Mouse (Mus musculus) fibroblast of lung, adult 2 months (primary cell): ENCODE measurements at regions not wholly inside any gene's neighbourhood (a gene's known extent, or its start where the extent isn't known, plus 50 kb on each side); places are given as distances from the start of the nearest gene placed in this dataset.

Experiments used
- DNase-seq: peaks from one replicate; pipeline ENCODE4 v3.0.0-alpha.2; 2011; ENCODE audit warnings: low read depth

DNA sequence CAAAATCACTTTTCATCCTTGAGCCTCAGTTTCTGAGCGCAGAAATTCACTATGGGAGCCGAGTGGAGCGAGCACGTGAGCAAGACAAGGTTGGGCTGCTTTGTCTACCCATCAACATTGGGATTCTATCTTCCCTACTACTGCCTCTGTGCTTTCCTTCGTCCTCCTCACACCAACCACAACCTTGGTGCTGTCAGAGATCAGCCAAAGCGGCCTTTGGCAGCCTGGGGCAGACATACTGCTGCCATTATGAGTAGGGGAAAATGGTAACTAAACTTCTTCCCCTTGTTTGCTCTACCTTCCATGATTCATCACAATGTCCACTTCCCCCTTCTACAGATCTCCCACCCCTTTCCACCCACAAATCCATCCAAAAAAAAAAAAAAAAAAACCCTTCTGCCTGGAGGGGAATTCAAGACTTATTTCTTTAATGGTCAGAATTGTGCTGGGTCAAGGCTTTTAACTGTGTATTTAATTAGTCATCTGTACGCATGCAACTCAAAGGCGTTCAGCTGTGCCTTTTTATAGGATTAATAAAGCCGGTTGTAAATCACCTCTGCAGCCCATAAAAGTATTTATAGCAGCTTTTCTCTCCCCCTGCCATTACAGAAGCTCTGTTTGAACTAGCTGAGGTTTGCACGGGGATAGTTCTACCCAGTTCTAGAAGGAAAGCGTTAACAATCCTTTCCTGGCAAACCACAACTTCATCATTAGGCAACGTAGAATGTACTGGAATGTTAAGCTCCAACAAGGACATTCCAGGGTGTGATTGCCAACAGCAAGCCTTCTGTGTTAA lies 340.4 kb downstream of the Pik3r1 start:
- peak; percentile 34 for DNase-seq

DNA sequence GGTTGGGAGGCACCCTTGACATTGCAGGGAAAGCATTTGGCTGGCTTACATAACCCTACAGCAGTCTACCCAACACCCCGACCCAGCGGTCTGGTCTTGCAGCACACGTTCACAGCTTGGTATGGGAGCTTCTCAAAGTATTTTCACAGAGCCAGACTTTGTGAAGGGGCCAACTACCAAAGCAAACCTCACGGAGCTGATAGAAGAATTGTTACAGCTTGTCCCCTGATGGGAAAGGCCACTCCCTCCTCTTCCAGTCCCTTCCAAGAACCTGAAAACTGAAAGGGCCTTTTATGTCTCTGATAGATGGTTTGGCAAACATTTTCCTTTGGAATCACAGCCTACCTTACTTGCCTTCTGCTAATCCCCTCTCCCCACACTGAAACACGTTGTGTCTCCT lies 341.6 kb downstream of the Pik3r1 start:
- peak; percentile 69 for DNase-seq

DNA sequence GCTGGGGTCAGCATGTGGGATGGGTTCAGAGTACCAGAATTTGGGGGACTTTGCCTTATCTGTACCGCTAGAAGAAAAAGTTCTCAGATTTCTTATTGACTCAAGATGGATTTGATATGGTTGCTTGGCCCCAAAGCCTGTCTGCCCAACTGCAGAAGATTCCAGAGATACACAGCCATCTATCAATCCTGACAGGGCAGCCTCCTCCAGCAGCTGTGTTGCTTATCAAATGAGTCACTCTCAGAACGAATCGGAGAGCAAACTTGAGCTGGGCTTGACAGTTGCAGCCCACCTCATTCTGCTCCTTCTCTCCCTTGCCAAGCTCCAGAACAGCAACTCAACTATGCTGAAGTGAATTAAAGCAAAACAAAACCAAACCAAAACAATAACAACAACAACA lies 345.9 kb downstream of the Pik3r1 start:
- no peak for DNase-seq

DNA sequence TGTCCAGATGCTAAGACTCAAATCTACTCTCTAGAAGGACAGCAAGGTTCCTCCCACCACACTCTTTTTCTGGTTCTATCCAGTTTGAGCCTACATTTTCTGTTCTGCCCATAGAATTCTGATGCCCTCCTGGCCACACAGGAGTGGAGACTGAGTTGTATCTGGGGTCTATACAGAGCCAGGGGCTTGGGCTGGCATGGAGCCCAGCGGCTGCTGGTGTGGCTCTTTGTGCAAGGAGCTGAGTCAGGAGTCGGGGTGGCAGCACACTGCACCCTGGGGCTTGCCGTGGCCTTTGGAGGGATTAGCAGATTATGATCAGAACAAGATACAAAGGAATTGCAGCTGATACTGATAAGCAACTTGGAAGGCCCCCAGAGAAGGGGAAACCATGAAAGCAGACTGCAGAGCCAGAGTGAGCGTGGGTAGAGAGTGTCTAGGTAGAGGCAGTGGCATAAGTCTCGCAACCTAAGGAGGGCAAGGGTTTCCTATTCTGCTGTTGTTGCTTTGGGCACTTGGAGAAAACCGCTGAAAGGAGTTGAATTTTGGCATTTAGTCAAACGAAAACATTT lies 348.5 kb downstream of the Pik3r1 start:
- DNase-seq: no peak

DNA sequence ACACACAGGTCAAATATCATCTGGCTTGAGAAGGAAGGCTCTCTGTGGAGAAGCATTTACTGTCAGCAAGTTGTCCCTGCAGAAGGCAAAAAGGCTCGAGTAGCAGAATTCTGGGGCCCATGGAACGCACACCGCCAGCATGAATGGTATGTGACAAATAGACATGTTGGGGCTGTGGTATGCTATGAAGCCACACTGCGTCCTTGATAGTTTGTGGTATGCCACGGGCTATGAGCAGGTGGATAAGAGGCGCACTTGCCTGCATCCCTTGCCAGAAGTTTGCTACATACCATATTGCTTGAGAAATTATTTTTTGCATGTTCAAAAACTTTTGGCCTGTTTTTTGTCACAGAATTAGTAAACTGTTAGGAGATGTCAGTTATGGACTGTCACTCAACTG lies 349.7 kb downstream of the Pik3r1 start:
- no peak for DNase-seq

DNA sequence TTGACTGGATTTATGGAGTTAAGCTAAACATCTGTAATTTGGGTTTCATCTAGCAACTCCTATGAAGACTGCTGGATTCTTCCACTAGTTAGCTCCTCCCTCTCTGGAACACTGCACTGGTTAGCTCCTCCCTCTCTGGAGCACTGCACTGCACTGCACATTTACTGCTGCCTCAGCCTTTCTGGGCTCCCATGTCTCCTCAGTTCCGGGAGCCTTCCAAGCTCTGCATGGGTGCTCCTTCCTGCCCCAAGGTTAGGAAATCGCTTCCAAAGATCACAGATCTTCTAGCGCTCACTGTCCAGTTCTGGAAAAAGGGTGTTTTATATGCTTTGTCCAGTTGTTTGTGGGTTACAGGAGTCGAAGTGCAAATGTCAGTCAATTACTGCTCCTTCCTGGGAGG lies 359.1 kb downstream of the Pik3r1 start:
- DNase-seq: no peak

DNA sequence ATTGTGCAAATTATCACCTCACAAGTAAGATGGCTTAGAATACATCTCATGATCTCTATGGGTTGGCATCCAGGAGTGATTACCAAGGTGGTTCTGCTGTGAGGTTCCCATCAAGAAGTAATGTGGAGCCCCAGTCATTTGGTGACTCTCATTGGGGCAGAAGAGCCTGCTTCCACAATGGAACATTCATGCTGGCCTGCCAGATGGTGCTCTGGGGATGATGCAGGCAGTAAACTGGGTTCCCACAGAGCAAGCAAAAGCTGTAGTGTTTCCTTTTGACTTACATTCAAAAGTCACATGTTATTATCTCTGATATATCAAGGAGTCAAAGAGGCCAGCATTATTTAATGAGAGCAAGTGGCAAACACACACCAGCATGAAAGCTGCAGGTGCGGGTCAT lies 360.4 kb downstream of the Pik3r1 start:
- DNase-seq: no peak

DNA sequence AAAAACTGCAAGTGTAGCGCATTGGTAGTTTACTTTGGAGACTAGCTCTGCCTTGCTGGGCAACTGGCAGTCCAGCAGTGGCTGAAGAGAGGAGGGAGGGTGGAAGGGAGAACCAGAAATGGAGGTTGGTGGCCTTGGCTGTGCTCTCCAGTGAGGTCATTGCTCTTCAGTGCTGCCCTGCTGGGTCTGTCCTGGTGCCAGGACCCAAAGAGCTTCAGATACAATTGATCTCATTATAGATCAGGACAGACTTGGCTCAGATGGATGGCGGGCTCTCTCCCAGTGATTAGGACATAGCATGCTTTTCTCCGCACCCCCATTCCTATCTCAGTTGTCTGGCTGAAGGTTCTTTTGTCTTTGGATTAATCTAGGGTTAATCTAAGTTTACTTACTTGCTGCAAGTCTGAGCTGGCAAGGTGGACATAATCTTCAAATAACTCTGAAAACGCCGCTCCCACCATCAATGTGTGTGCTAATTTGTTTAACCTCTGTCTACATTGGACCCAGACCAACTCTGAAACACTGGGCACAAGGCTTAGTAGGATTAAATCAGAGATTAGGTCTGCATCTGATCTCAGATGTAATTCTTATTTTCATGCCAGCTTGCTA lies 394.3 kb downstream of the Pik3r1 start:
- no peak for DNase-seq

DNA sequence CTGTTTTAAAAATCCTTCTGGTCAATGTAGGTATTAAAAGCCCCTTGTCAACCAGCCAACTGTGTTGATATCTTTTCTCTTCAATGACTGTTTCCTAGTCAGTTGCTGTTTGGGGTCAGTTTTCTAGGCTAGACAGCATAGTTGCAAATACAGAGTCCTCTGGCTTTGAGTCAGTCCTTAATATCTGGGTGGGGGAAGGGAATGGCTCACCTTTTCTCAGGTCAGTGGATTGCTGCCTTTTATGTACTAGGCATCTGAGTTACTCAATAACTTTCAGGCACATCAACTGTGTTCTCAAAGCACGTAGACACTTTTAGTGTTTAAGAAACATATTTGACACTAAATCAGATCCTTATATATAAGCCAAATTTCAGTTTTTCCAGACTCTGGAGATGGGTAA lies 396.1 kb downstream of the Pik3r1 start:
- DNase-seq: no peak

DNA sequence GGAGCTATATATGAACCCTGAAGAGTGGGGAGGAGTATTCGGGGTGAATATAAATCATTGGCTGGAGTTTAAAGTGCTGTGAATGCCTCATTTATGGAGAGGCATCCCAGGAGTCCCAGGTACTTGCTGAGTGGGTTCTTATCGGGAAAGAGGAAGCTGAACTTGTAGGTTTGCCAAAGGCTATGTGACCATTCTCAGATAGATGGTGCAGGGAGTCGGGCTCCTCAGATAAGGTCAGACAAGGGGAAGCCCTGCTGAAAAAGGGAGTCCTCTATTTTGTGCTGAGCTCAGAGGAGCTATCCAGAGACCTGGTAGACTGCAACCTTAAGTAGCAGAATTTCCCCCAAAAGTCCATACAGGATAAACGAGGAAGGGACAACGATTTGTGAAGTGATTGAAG lies 399.8 kb downstream of the Pik3r1 start:
- DNase-seq: no peak

DNA sequence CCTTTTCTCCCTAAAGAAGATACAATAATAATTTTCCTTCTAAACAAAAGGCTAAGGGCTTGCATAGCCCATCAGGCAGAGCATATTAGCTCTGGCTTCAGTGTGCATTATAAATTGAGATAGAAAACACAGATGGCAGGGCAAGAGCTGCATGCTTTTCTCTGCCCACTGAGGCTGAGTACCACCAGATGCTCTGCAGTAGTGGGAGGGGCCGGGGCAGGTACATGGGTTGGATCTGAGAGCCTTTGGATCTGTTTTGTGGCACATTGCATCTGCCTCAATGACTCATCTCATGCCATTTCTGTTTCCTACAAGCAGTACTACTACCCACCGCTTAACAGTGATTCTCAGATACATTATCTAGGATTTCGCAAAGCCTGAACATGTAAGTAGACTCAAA lies 412.7 kb downstream of the Pik3r1 start:
- no peak for DNase-seq

DNA sequence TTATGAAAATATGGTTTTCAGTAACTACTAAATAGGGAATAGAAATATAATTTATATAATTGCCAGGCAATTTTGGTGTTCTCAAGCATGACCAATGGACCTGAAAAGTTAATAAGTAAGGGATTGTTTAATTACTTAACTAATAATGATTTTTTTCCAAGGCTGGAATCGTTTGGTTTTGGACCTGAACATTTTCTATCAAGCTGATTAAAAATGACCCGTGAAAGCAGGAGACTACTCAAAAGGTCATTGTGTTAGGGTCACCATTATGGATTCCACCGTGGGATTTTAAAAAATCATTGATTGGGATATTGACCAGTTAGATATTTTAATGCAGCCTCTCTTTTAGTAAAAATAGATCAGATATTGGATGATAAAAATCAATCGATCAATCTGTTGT lies 416.9 kb downstream of the Pik3r1 start:
- DNase-seq: no peak

DNA sequence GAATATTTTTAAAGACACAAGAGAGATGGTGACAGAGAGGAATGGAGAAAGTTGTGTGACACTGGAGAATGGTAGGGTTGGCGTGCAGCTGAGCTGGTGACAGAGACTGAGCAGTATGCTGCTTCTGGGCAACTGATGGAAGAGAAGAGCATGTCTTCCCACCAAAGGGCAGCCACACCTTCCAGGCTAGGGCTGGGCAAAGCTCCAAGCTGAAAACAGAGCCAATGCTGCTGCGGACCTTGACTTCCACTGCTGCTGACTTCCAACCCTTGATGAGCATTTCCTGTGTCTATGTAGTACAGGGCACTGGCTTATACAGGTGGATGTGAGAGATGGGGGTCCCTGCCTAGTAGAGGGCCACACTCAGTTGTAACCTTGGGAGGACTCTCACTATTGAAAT lies 418.7 kb downstream of the Pik3r1 start:
- no peak for DNase-seq

DNA sequence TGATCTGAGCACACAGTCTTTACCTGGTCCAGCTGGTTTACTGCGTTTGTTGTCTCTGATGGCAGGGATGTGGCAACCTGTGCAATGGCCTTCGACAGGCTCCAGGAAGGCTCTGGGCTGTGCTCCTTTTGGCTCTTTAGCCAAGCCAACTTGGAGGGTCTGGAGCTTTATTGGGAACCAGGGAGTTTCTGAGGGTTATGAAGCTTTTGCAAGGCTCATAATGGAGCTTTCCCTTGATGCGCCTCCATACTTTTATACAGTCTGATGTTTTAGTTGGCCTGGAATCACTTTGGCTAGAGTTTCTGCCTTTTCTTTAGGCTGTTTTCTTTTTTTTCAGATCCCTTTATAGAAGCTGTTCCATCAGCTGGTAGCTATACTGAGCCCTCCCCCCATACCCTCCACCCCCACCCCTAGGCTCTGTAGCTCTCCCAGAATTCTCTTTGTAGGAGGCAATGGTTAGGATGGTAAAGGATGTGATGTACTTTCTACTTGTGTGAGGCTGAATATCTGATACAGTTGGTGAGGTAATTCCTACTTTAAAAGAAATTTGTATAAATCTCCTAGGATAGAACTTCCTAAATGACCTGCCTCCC lies 429.6 kb downstream of the Pik3r1 start:
- no peak for DNase-seq

DNA sequence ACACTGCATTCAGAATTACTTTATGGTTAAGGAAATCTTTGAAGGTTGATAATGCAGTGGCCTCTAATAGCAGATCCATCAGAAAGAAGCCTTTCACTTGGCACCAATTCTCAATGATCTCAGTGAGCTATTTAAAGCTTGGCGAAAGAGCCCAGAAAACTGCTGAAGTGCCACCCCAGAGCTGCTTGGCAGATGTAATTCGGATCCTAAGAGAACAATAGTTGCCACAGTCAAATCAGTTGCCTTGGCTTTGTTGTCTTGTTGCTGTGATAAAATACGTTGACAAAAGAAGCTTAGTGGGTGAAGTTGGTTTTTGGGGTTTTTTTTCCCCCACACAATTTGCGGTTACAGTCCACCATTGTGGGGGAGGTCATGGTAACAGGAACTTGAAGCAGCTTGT lies 449.4 kb downstream of the Pik3r1 start:
- DNase-seq: no peak

DNA sequence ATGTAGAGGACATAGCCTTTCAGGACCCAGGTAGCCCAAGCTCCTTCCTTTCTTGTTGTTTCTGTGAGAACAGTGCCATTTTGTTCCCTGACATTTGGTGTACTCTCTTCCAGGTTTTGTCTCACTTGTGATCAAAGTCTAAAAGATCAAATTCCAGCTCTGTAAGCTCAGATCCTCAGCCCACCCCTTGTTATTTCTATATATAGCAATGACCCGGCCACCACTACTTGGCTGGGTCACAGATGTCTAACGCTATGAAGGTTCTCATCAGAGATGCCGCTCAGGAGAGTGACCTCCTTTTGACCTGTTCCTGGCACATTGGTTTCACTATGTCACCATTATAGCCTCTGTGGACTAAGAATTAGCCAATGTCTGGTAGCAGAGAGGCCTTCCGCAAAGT lies 451.7 kb downstream of the Pik3r1 start:
- no peak for DNase-seq

DNA sequence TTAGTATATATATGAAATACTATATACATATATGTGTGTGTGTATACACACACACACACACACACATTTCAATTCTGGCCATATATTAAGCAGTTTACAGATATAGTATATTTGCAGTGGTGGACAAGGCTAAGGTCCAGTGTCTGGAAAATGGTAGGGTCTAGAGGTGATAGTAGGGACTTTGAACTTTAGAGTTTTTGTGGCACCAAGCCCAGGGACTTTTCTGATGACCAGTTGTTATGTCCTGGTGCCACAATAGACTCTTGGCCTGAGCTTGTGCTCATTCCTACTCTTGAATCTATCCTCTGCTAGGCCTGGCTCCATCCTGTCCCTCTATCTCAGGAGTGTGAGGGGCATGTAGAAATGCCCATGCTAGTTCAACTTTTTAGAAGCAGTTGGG lies 454.0 kb downstream of the Pik3r1 start:
- no peak for DNase-seq

DNA sequence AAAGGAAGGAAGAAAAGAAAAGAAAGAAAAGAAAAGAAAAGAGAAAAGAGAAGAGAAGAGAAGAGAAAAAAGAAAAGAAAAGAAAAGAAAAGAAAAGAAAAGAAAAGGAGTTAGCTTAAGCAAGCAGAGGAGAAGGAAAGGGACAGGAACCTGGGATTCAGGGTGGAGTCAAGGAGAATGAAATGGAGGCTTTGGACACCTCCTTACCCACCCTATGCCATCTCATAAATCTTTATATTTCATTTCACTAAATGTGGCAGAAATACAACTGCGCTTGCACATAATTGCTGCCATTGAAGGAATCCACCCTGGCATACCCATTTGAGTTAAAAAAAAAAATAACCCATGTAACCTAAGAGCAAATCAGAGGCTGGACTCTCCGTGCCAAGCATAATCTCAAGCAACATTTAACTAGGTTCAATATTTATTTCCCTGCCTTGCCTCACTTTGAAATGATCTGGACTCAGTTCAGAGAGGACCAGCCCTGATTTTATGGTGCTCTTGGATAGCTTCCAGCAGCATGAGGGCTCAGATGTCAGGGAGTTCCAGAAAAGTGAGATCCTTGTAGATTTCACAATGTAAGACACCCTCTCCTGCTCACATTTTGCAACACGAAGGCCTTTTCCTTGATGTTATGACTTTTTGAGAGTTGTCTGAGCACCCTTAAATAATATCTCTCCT lies 456.2 kb downstream of the Pik3r1 start:
- peak; percentile 56 for DNase-seq

DNA sequence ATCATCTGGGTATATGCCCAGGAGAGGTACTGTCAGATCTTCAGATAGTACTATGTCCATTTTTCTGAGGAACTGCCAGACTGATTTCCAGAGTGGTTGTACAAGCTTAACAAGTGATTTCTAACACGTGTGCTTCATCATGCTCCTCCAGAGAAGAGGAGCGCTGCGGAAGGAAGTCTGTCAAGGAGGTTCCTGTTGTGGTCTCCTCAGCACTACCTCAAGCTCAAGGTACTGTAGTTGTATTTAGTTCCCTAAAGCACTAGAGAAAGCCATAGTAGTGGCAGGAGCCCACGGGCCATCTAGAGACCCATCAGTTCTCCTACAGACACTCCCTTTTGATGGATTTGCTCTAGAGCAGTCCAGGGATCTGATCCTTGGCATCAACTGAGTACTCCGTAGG lies 459.3 kb downstream of the Pik3r1 start:
- no peak for DNase-seq

DNA sequence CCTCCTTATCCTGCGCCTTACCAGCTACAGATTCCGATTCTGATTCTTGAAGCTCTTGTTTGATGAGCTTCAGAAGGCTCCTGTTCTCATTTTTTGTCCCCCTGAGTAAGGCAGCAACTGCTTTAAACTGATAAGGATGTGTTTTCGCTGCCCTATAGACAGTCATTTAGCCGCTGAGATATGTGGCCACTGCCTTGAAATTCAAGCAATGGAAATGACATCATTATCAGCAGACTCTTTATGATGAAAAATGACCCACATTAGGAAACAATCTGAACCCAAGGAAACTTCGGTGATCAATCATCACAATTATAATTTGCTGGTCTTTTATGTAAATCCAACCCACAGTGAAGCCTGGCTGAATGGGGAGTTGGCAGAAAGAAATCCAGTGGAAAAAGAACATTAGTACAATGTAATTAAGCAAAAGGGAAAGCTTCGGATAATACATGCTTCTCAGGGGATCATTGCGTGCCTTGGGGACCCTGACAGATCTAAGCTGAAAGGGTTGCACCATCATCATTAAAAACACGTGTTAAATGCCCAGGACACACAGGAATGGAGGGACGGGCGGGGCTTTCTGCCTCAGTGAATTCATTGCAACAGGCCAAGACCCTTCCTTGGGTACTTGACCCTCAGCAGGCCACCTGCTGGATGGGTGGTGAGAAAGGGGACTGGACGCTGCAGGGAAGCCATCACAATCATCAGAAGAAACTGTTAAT lies 462.2 kb downstream of the Pik3r1 start:
- no peak for DNase-seq

DNA sequence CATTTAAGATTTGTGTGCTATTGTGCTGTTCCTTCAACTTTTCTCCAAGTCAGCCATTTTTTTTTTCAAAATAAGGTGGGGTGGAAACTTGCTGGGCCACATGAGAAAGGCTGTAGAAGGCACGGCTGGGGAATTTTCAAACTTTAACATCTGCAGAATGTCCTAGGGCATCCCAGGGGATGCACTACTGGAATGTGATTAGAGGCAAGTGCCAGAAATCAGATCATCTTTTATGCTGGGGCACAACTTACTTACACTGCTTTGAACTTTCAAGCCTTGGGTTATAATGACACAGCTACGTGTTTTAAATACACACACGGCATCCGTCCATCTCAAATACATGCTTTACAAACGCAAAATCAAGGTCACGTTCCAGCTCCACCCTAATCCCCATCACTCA lies 463.0 kb downstream of the Pik3r1 start:
- DNase-seq: no peak

DNA sequence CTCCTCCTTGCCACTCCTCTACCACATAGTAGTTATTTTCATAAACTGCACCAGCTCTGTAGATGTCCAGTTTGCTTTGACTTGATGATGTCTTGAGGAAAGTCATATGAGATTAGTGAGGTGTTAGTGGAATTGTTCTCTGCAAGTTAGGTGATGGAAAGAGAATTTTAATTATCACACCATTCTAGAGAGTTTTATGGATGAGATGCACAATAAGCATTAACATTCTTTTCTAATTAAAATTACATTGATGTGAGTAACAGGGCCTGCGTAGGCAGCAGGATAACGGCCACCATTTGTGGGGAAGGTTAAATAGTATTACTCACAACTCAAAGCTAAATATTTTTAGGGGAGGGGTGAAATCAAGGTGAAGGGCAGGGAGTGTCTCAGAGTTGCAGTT lies 466.7 kb downstream of the Pik3r1 start:
- DNase-seq: no peak
